Mouse (Mus musculus) E14TG2a.4 (cell line): ENCODE measurements around the gene Lce3d.

Experiments
- CTCF ChIP-seq: conservative IDR thresholded peaks from 2 replicates; pipeline ENCODE4 v1.5.1; 2014; ENCODE audit warnings: low read length
- POU5F1 ChIP-seq: IDR thresholded peaks from 2 replicates; pipeline ENCODE4 v1.6.1; 2014; ENCODE audit warnings: low read length, borderline replicate concordance

DNA sequence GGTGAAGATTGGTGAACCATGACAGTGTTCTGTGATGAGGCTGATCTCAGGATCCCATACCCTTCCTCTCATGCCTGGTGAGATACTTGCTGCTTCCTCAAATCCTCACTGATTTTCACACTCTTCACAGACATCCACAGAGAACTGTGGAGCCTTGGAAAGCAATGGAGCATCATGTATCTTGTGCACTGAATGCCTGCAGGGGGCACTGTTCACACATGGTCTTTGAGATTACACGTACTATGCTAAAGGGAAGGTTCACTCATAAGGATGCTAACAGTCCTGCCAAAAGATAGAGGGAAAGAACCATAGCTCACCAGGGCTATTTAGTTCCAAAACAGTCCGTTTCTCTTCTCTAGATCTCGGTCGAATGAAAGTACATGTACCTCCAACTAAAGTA is 36.8 kb upstream of the Lce3d start:
- TF ChIP-seq CTCF (peak; percentile 56), POU5F1 (no peak)
